Mouse (Mus musculus) granulocyte monocyte progenitor cell, adult 5-6 weeks (primary cell): Measurements from ENCODE around the gene Gmps. TPM values are rescaled to one million over a fixed set of nuclear protein-coding genes. Genes with fewer than 3 reads are reported as not detected.

Source experiments
- ATAC-seq: replicated peaks from 2 replicates; pipeline ENCODE4 v1.8.0; 2016; ENCODE audit warnings: mild to moderate bottlenecking, moderate TSS enrichment, inconsistent platforms; ENCODE audit not compliant: poor library complexity, severe bottlenecking
- total RNA-seq, 2 experiments: library from RNA; stranded (forward) in 1 of 2; stranded (reverse) in 1 of 2; fragments of 200-712, 200-1000 nt in 1 of 2; fragments of >200 nt in 1 of 2; fragmentation: Nextera tagmentation in 1 of 2; gene quantifications; 2 replicates each; pipeline ENCODE4 v1.2.3; 2014 to 2017

Gene Gmps
- total RNA-seq (2014; fragmentation: Nextera tagmentation) (37.8 and 38.2 TPM in 2 replicates), total RNA-seq (2017) (51.1 and 57.7 TPM in 2 replicates)

GRCm38 (mm10) chr3:63975955-63976908 lies at the start of gene Gmps:
Gene Gmps (plus strand): TSS chr3:63976106.
- ATAC-seq, result peak; percentile 96

- ATAC-seq, result peak; percentile 99
Observed at GRCm38 (mm10) chr3:63928878-63929859, 46.7 kb upstream of the Gmps start, which contains the start of gene E130311K13Rik. Gene E130311K13Rik (minus strand): TSS chr3:63929472.

GRCm38 (mm10) chr3:63938928-63939327 lies 37.0 kb upstream of the Gmps start:
- ATAC-seq, result no peak

- no peak for ATAC-seq
Observed at GRCm38 (mm10) chr3:63941204-63941850, 34.6 kb upstream of the Gmps start.

- ATAC-seq, result no peak
Observed at GRCm38 (mm10) chr3:63949837-63950236, 26.1 kb upstream of the Gmps start.

GRCm38 (mm10) chr3:63963421-63964099 lies 12.3 kb upstream of the Gmps start:
- no peak; the same call in 1 of the 2 replicates for ATAC-seq

- peak; percentile 90 for ATAC-seq
Observed at GRCm38 (mm10) chr3:63964100-63964921, 11.6 kb upstream of the Gmps start, which contains the start of gene Slc33a1. Gene Slc33a1 (minus strand): TSS chr3:63964768.

GRCm38 (mm10) chr3:63964922-63965249 lies 11.0 kb upstream of the Gmps start:
- ATAC-seq, result no peak

- no peak for ATAC-seq
Observed at GRCm38 (mm10) chr3:63965929-63966328, 10.0 kb upstream of the Gmps start.

- ATAC-seq, result no peak
Observed at GRCm38 (mm10) chr3:63977895-63978294, 2.0 kb downstream of the Gmps start.

- ATAC-seq, result no peak
Observed at GRCm38 (mm10) chr3:63986656-63987055, 10.8 kb downstream of the Gmps start.

GRCm38 (mm10) chr3:63988722-63989440 lies 13.0 kb downstream of the Gmps start:
- no peak for ATAC-seq

- no peak for ATAC-seq
Observed at GRCm38 (mm10) chr3:64021436-64021835, 45.5 kb downstream of the Gmps start.

- ATAC-seq, result no peak
Observed at GRCm38 (mm10) chr3:64021867-64022266, 46.0 kb downstream of the Gmps start.

GRCm38 (mm10) chr3:64029846-64030245 lies 53.9 kb downstream of the Gmps start:
- no peak for ATAC-seq

GRCm38 (mm10) chr3:64038136-64038841 lies 62.4 kb downstream of the Gmps start:
- no peak for ATAC-seq
